ENCODE assay signal across 24 mouse cellular contexts in genomic region chr17:50426146-50426545, GRCm38 (mm10).
DNase-seq lines count a peak whose midpoint lies in the region; ATAC-seq and TF ChIP-seq lines count a peak whose summit lies in the region.
"Had no signal": no experiment of that assay in that cellular context is flagged by ENCODE, and none has a peak within 500 bp of the region (broad histone marks: within the 10 kb centered on the region; RNA-seq: fewer than 3 reads in every experiment).

No protein-coding gene starts in this region.

- H3K9me3 ChIP-seq in forebrain, postnatal 0 days (ENCODE audit: low read length) = no peaks in the 10 kb centered on the region
- H3K9me3 ChIP-seq in forebrain, embryonic 16.5 days (ENCODE audit: control insufficient read depth, low read length) = no peaks in the 10 kb centered on the region
- no peaks in the 10 kb centered on the region for H3K9me3 ChIP-seq in stomach, postnatal 0 days (ENCODE audit: control insufficient read depth, low read length)
- H3K9me3 ChIP-seq: embryonic facial prominence, embryonic 15.5 days; heart, embryonic 10.5 days; hindbrain, embryonic 15.5 days; intestine, embryonic 15.5 days; limb, embryonic 12.5 days; liver, embryonic 15.5 days; lung, embryonic 15.5 days; neural tube, embryonic 13.5 days had no signal

- H3K4me3 ChIP-seq in forebrain, postnatal 0 days (ENCODE audit: low read depth, low read length) = no peak overlapping the region
- no peak overlapping the region for H3K4me3 ChIP-seq in forebrain, embryonic 16.5 days (replicated peaks; ENCODE audit: low read length)
- no peak overlapping the region for H3K4me3 ChIP-seq in stomach, postnatal 0 days (ENCODE audit: low read depth, low read length)
- H3K4me3 ChIP-seq: embryonic facial prominence, embryonic 15.5 days; gastrocnemius, adult 2 months; heart, embryonic 10.5 days; hindbrain, embryonic 15.5 days; intestine, embryonic 15.5 days; limb, embryonic 12.5 days; liver, embryonic 15.5 days; lung, embryonic 15.5 days; neural tube, embryonic 13.5 days had no signal

- H3K27me3 ChIP-seq in forebrain, postnatal 0 days (ENCODE audit: insufficient read depth, low read length) = no peaks in the 10 kb centered on the region
- H3K27me3 ChIP-seq in forebrain, embryonic 16.5 days (replicated peaks; ENCODE audit: control insufficient read depth, insufficient read depth, low read length) = no peaks in the 10 kb centered on the region
- H3K27me3 ChIP-seq in stomach, postnatal 0 days (ENCODE audit: control insufficient read depth, insufficient read depth, low read length) = no peaks in the 10 kb centered on the region
- H3K27me3 ChIP-seq: embryonic facial prominence, embryonic 15.5 days; hindbrain, embryonic 15.5 days; intestine, embryonic 15.5 days; lung, embryonic 15.5 days; neural tube, embryonic 13.5 days had no signal

- H3K4me1 ChIP-seq in forebrain, postnatal 0 days (ENCODE audit: insufficient read depth) = peaks cover 4% of the 10 kb centered on the region; the same call in 1 of the 2 replicates
- peaks cover 12% of the 10 kb centered on the region for H3K4me1 ChIP-seq in forebrain, embryonic 16.5 days (replicated peaks; ENCODE audit: control insufficient read depth, insufficient read depth, low read length)
- no peaks in the 10 kb centered on the region for H3K4me1 ChIP-seq in stomach, postnatal 0 days (replicated peaks; ENCODE audit: control insufficient read depth, insufficient read depth)
- H3K4me1 ChIP-seq: embryonic facial prominence, embryonic 15.5 days; intestine, embryonic 15.5 days; limb, embryonic 12.5 days; lung, embryonic 15.5 days had no signal

- H3K9ac ChIP-seq in forebrain, postnatal 0 days = no peak overlapping the region
- no peak overlapping the region for H3K9ac ChIP-seq in forebrain, embryonic 16.5 days (replicated peaks; ENCODE audit: low read depth, low read length)
- H3K9ac ChIP-seq in stomach, postnatal 0 days (ENCODE audit: low read length) = no peak overlapping the region
- H3K9ac ChIP-seq: embryonic facial prominence, embryonic 15.5 days; hindbrain, embryonic 15.5 days; intestine, embryonic 15.5 days; limb, embryonic 12.5 days; liver, embryonic 15.5 days; lung, embryonic 15.5 days; neural tube, embryonic 13.5 days had no signal

- no peak for ATAC-seq in forebrain, postnatal 0 days
- no peak for ATAC-seq in forebrain, embryonic 16.5 days
- ATAC-seq in stomach, postnatal 0 days (ENCODE audit: low FRiP score, low TSS enrichment) = no peak
- ATAC-seq: activated CD4-positive, CD25-positive, alpha-beta regulatory T cell, adult 4 months; intestine, embryonic 15.5 days had no signal

- peak overlapping the region; percentile 40; the same call in 1 of the 2 replicates for H3K27ac ChIP-seq in forebrain, postnatal 0 days (ENCODE audit: low read depth, low read length)
- H3K27ac ChIP-seq in forebrain, embryonic 16.5 days (ENCODE audit: low read length) = no peak overlapping the region
- H3K27ac ChIP-seq in stomach, postnatal 0 days (replicated peaks) = no peak overlapping the region
- H3K27ac ChIP-seq: embryonic facial prominence, embryonic 15.5 days; gastrocnemius, adult 2 months; heart, embryonic 10.5 days; hindbrain, embryonic 15.5 days; intestine, embryonic 15.5 days; limb, embryonic 12.5 days; lung, embryonic 15.5 days; neural tube, embryonic 13.5 days had no signal

- TF ChIP-seq CTCF in forebrain, postnatal 0 days (IDR thresholded peaks at IDR 0.05; ENCODE audit: low read depth) = no peak
- TF ChIP-seq CTCF in stomach, postnatal 0 days (IDR thresholded peaks at IDR 0.05; ENCODE audit: low read depth) = no peak

- no peak for TF ChIP-seq EP300 in stomach, postnatal 0 days (optimal IDR thresholded peaks at IDR 0.05)

- no peak overlapping the region for H3K4me2 ChIP-seq in forebrain, postnatal 0 days (ENCODE audit: low read depth)
- no peak overlapping the region for H3K4me2 ChIP-seq in forebrain, embryonic 16.5 days (ENCODE audit: low read length)
- H3K4me2 ChIP-seq in stomach, postnatal 0 days (replicated peaks; ENCODE audit: low read depth) = no peak overlapping the region
- H3K4me2 ChIP-seq: embryonic facial prominence, embryonic 15.5 days; hindbrain, embryonic 15.5 days; intestine, embryonic 15.5 days; limb, embryonic 12.5 days; lung, embryonic 15.5 days; neural tube, embryonic 13.5 days had no signal

- no peaks in the 10 kb centered on the region for H3K36me3 ChIP-seq in forebrain, postnatal 0 days (ENCODE audit: insufficient read depth)
- no peaks in the 10 kb centered on the region for H3K36me3 ChIP-seq in forebrain, embryonic 16.5 days (ENCODE audit: control insufficient read depth, insufficient read depth)
- no peaks in the 10 kb centered on the region for H3K36me3 ChIP-seq in stomach, postnatal 0 days (ENCODE audit: control insufficient read depth, insufficient read depth, low read length)
- H3K36me3 ChIP-seq: embryonic facial prominence, embryonic 15.5 days; heart, embryonic 10.5 days; hindbrain, embryonic 15.5 days; intestine, embryonic 15.5 days; limb, embryonic 12.5 days; liver, embryonic 15.5 days; lung, embryonic 15.5 days; neural tube, embryonic 13.5 days had no signal

- 72% methylated on average over 7 of the region's 7 CpGs for WGBS in forebrain, postnatal 0 days
- 65% methylated on average over 7 of the region's 7 CpGs for WGBS in forebrain, embryonic 16.5 days
- 70% methylated on average over 7 of the region's 7 CpGs for WGBS in stomach, postnatal 0 days

- no peak for DNase-seq in forebrain, postnatal 0 days
- DNase-seq in CD4-positive helper T cell, adult 2 months (ENCODE audit: low read depth, low spot score) = peak; percentile 26
- peak; percentile 55 for DNase-seq in ES-CJ7 (ENCODE audit: low read depth, low spot score)
- peak; percentile 27 for DNase-seq in brain, adult 2 months (ENCODE audit: low read depth, low spot score)
- no peak for DNase-seq in lung, postnatal 25 days (ENCODE audit: low spot score)
- no peak for DNase-seq in adrenal gland, postnatal 4 days (ENCODE audit: low spot score in 2 of 2)
- DNase-seq in stomach, postnatal 0 days (ENCODE audit: low spot score) = no peak
- DNase-seq: adrenal gland, postnatal 10 days; cerebellum, adult 9-10 months; gastrocnemius, adult 2 months; kidney, adult 8-10 months; kidney, postnatal 14 days; lung, postnatal 4 days; midbrain, embryonic 14.5 days had no signal

Comparison
In these comparisons a context has a peak if more than half of its experiments do, and no peak if none do; other contexts are left out.
1. DNase-seq: peak in CD4-positive helper T cell, adult 2 months (single experiment), ES-CJ7 (single experiment) and brain, adult 2 months (single experiment); none in forebrain, postnatal 0 days (single experiment), lung, postnatal 25 days (single experiment), adrenal gland, postnatal 4 days (0 of 2) and stomach, postnatal 0 days (single experiment).